Mouse (Mus musculus) spleen, postnatal 4 days (tissue): ENCODE results near the gene Gm48551.

Experiments used
- DNase-seq, 2 experiments: peaks; one replicate each; pipeline ENCODE4 v3.0.0; 2022; ENCODE audit warnings: low spot score in 2 of 2

Gene Gm48551

GRCm38 (mm10) chr10:81429605-81430061 lies 45.4 kb downstream of the Gm48551 start:
- peak; percentile 86 to 89 for DNase-seq

- DNase-seq: peak; percentile 76 to 90
Observed at GRCm38 (mm10) chr10:81430141-81430830, 46.0 kb downstream of the Gm48551 start.

- DNase-seq: peak; percentile 40 to 79
Observed at GRCm38 (mm10) chr10:81430831-81431525, 46.7 kb downstream of the Gm48551 start.

- peak; percentile 23 to 61 for DNase-seq
Observed at GRCm38 (mm10) chr10:81431526-81432168, 47.4 kb downstream of the Gm48551 start.

- peak in 1 of 2 experiments; percentile 70 for DNase-seq
Observed at GRCm38 (mm10) chr10:81432169-81432867, 48.1 kb downstream of the Gm48551 start.

GRCm38 (mm10) chr10:81432868-81433262 lies 48.6 kb downstream of the Gm48551 start:
- peak; percentile 90 for DNase-seq

- DNase-seq: peak; percentile 48 to 68
Observed at GRCm38 (mm10) chr10:81433541-81434289, 49.4 kb downstream of the Gm48551 start.

- peak; percentile 34 to 68 for DNase-seq
Observed at GRCm38 (mm10) chr10:81434361-81435263, 50.3 kb downstream of the Gm48551 start.

GRCm38 (mm10) chr10:81435436-81435835 lies 51.2 kb downstream of the Gm48551 start:
- DNase-seq: peak in 1 of 2 experiments; percentile 14

- DNase-seq: no peak
Observed at GRCm38 (mm10) chr10:81441019-81441418, 56.8 kb downstream of the Gm48551 start.
